8 mouse cellular contexts compared by ENCODE assay signal in the genomic region with DNA sequence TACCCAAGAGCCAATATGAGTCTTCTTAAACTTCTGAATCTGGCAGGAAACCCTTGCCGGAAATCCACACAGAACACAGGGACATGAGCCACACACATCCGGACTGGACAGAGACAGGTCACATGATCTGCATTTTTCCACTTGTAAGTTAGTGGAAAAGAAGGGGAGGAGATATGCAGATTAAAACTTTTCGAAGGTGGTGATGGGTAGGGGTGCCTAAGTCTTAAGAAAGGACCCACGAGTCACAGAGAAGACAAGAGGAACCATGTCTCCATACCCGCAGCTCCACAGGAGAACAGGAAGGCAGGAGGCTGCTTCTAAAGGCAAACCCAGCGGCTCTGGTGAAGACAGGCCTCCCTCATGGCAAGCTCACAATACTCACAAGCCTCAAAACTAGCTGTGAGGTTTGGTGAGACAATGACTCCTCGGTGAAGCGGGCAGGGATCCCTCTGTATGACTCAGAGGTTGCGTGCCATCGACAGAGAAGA. TPM values are rescaled to one million over a fixed set of nuclear protein-coding genes. Genes with fewer than 3 reads are reported as not detected.
DNase-seq lines count a peak whose midpoint lies in the region; ATAC-seq and TF ChIP-seq lines count a peak whose summit lies in the region.

No protein-coding gene starts in this region.

- no peaks in the 10 kb centered on the region for H3K9me3 ChIP-seq in embryonic facial prominence, embryonic 12.5 days
- H3K9me3 ChIP-seq in heart, embryonic 10.5 days, result no peaks in the 10 kb centered on the region
- no peaks in the 10 kb centered on the region for H3K9me3 ChIP-seq in liver, embryonic 13.5 days (replicated peaks)

- H3K4me2 ChIP-seq in embryonic facial prominence, embryonic 12.5 days (replicated peaks), result peak overlapping the region; percentile 93
- peak overlapping the region; percentile 88 for H3K4me2 ChIP-seq in liver, embryonic 13.5 days
- peak overlapping the region; percentile 93 for H3K4me2 ChIP-seq in myocyte (ENCODE audit: low read depth)

- H3K4me1 ChIP-seq in embryonic facial prominence, embryonic 12.5 days, result peaks cover 23% of the 10 kb centered on the region; the same call in 1 of the 2 replicates
- peaks cover 43% of the 10 kb centered on the region for H3K4me1 ChIP-seq in heart, embryonic 10.5 days
- peaks cover 84% of the 10 kb centered on the region for H3K4me1 ChIP-seq in liver, embryonic 13.5 days (replicated peaks)

- H3K27ac ChIP-seq in embryonic facial prominence, embryonic 12.5 days, result peak overlapping the region; percentile 97
- peak overlapping the region; percentile 99 for H3K27ac ChIP-seq in heart, embryonic 10.5 days
- peak overlapping the region; percentile 97 for H3K27ac ChIP-seq in liver, embryonic 13.5 days

- WGBS in embryonic facial prominence, embryonic 12.5 days, result under 1% methylated on average over 10 of the region's 10 CpGs
- WGBS in heart, embryonic 10.5 days, result under 1% methylated on average over 10 of the region's 10 CpGs
- under 1% methylated on average over 10 of the region's 10 CpGs for WGBS in liver, embryonic 13.5 days (ENCODE audit: insufficient replicate concordance)

- no peaks in the 10 kb centered on the region for H3K36me3 ChIP-seq in embryonic facial prominence, embryonic 12.5 days
- H3K36me3 ChIP-seq in heart, embryonic 10.5 days, result no peaks in the 10 kb centered on the region
- no peaks in the 10 kb centered on the region for H3K36me3 ChIP-seq in liver, embryonic 13.5 days
- no peaks in the 10 kb centered on the region for H3K36me3 ChIP-seq in myocyte (ENCODE audit: control insufficient read depth, insufficient read depth)

- ATAC-seq in embryonic facial prominence, embryonic 12.5 days (ENCODE audit: insufficient number of reproducible peaks, insufficient read depth, low FRiP score, low TSS enrichment), result peak; percentile 88
- ATAC-seq in liver, embryonic 13.5 days (ENCODE audit: low read depth), result peak; percentile 78

- H3K27me3 ChIP-seq in embryonic facial prominence, embryonic 12.5 days, result no peaks in the 10 kb centered on the region
- H3K27me3 ChIP-seq in heart, embryonic 10.5 days (ENCODE audit: insufficient read depth, poor library complexity, severe bottlenecking), result no peaks in the 10 kb centered on the region
- no peaks in the 10 kb centered on the region for H3K27me3 ChIP-seq in liver, embryonic 13.5 days
- H3K27me3 ChIP-seq in myocyte (ENCODE audit: control insufficient read depth, insufficient read depth, insufficient read length), result no peaks in the 10 kb centered on the region

- H3K4me3 ChIP-seq in embryonic facial prominence, embryonic 12.5 days, result peak overlapping the region; percentile 44
- H3K4me3 ChIP-seq in heart, embryonic 10.5 days, result peak overlapping the region; percentile 70
- H3K4me3 ChIP-seq in liver, embryonic 13.5 days (replicated peaks), result peak overlapping the region; percentile 66
- peak overlapping the region; percentile 34 for H3K4me3 ChIP-seq in myocyte

- H3K79me2 ChIP-seq in myocyte (ENCODE audit: control insufficient read depth, insufficient read depth), result no peaks in the 10 kb centered on the region

- peak; percentile 98 for DNase-seq in 3T3-L1 (ENCODE audit: low read depth, low spot score)
- DNase-seq in T-cell, adult 2 months (ENCODE audit: low spot score), result peak; percentile 79
- DNase-seq in heart, embryonic 10.5 days (ENCODE audit: low spot score), result peak; percentile 93
- DNase-seq in kidney, adult 8-10 months, result peak; percentile 86 to 94
- DNase-seq in liver, embryonic 13.5 days, result peak; percentile 69
- DNase-seq in testis, postnatal 14 days (ENCODE audit: low spot score), result peak; percentile 74

- peak; percentile 82 for TF ChIP-seq POLR2A in myocyte (IDR thresholded peaks at IDR 0.05; ENCODE audit: insufficient read length, low read depth)

- peak overlapping the region; percentile 34 for H3ac ChIP-seq in myocyte (ENCODE audit: control insufficient read depth, insufficient read length)

- peak overlapping the region; percentile 68 for H3K9ac ChIP-seq in embryonic facial prominence, embryonic 12.5 days
- peak overlapping the region; percentile 84 for H3K9ac ChIP-seq in liver, embryonic 13.5 days

TF ChIP-seq in myocyte, 11 proteins besides CTCF, POLR2A, EP300 and RAD21:
- TF ChIP-seq TCF12 (IDR thresholded peaks at IDR 0.05; ENCODE audit: insufficient read depth, poor library complexity, severe bottlenecking), result no peak
- no peak for TF ChIP-seq E2F4 (IDR thresholded peaks at IDR 0.05; ENCODE audit: insufficient read depth)
- no peak for TF ChIP-seq REST (IDR thresholded peaks at IDR 0.05; ENCODE audit: insufficient read depth, insufficient read length)
- TF ChIP-seq CEBPB (IDR thresholded peaks at IDR 0.05; ENCODE audit: insufficient read depth, poor library complexity, severe bottlenecking), result no peak
- TF ChIP-seq USF1 (IDR thresholded peaks at IDR 0.05; ENCODE audit: low read depth), result peak; percentile 98
- peak; percentile 95 for TF ChIP-seq POLR2AphosphoS2 (IDR thresholded peaks at IDR 0.05; ENCODE audit: insufficient read length, low read depth)
- no peak for TF ChIP-seq MYOD1 (IDR thresholded peaks at IDR 0.05; ENCODE audit: control insufficient read depth in 1 of 3, insufficient read length in 2 of 3, low read depth in 2 of 3)
- no peak for TF ChIP-seq MYOG (IDR thresholded peaks at IDR 0.05; ENCODE audit: control insufficient read depth in 1 of 3, insufficient read depth in 1 of 3, insufficient read length in 2 of 3, low read depth in 2 of 3)
- no peak for TF ChIP-seq SRF (IDR thresholded peaks at IDR 0.05; ENCODE audit: control insufficient read depth, insufficient read length, low read depth)
- no peak for TF ChIP-seq TCF3 (IDR thresholded peaks at IDR 0.05; ENCODE audit: insufficient read length, low read depth)

RNA-seq across cellular contexts. Expression of a gene that starts 10.6 kb away (rescaled TPM):
- polyA plus RNA-seq in embryonic facial prominence, embryonic 12.5 days (2016; fragmentation: Nextera tagmentation; extraction: Ambion mirVana), result 956 and 977 TPM in 2 replicates
- 737 and 812 TPM in 2 replicates for polyA plus RNA-seq in heart, embryonic 10.5 days (2016; fragmentation: Nextera tagmentation; extraction: Ambion mirVana)
- 680 and 730 TPM in 2 replicates for polyA plus RNA-seq in liver, embryonic 13.5 days (2015; fragmentation: Nextera tagmentation; extraction: Ambion mirVana)
- polyA plus RNA-seq in myocyte (2012; fragmentation: generic; extraction: Trizol), result 6,214 TPM

RNA-seq across cellular contexts. Expression of a gene that starts 47.5 kb away (rescaled TPM):
- polyA plus RNA-seq in embryonic facial prominence, embryonic 12.5 days (2016; fragmentation: Nextera tagmentation; extraction: Ambion mirVana), result 5.3 and 5.5 TPM in 2 replicates
- 5.2 and 5.8 TPM in 2 replicates for polyA plus RNA-seq in heart, embryonic 10.5 days (2016; fragmentation: Nextera tagmentation; extraction: Ambion mirVana)
- 3.3 and 3.4 TPM in 2 replicates for polyA plus RNA-seq in liver, embryonic 13.5 days (2015; fragmentation: Nextera tagmentation; extraction: Ambion mirVana)
- 13.0 TPM for polyA plus RNA-seq in myocyte (2012; fragmentation: generic; extraction: Trizol)

Comparison
In these comparisons a context has a peak if more than half of its experiments do, and no peak if none do; other contexts are left out.
1. Peak in every context shown above with its lines: DNase-seq, ATAC-seq, H3K4me3 ChIP-seq and H3K27ac ChIP-seq.